Comparison of ENCODE assay signal across 11 mouse cellular contexts in the genomic region with DNA sequence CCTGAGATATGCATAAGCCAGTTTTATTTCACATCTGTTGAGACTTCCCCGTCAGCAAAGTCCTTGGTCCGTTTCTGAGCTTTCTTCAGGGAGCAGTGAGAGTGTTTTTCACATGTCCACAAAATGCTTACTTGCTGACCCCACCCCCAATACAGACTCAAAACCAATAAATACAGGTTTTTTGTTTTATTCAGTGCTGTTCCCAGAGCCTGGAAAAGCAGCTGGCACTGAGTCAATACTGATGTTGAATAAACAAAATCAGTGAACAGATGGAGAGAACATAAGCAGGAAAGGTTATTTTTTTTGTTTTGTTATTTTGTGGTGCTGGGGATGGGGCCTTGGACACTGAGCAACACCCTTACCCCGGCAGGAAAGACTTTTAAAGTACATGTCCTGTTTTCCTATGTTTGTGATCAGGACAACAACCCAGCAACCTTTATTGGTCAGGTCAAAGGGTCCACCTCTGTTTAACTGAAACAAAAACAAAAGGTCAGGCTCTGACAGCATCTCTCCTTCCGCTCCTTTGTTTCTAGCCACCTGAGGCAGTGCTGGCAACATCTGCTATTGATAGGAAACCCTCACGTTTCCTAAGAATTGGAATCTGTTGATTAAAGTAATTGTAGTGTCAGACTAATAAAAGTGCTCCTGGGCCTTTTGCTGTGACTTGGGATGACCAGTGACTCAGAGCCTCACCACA. TPM values are rescaled to one million over a fixed set of nuclear protein-coding genes. Genes with fewer than 3 reads are reported as not detected.
A peak's percentile ranks its signal among the peaks of the same experiment; 100 is the strongest.
DNase-seq lines count a peak whose midpoint lies in the region; ATAC-seq and TF ChIP-seq lines count a peak whose summit lies in the region.
"Had no signal": no experiment of that assay in that cellular context is flagged by ENCODE, and none has a peak within 500 bp of the region (broad histone marks: within the 10 kb centered on the region; RNA-seq: fewer than 3 reads in every experiment).

No protein-coding gene starts in this region.

- no peak overlapping the region for H3K4me2 ChIP-seq in heart, embryonic 12.5 days
- H3K4me2 ChIP-seq in lung, embryonic 14.5 days: no peak overlapping the region
- H3K4me2 ChIP-seq in embryonic facial prominence, embryonic 13.5 days: no peak overlapping the region
- H3K4me2 ChIP-seq: forebrain, embryonic 12.5 days had no signal

- 0 out of 2 replicates have a peak, but pooled peaks cover 2% of the 10 kb centered on the region for H3K9me3 ChIP-seq in heart, embryonic 12.5 days (replicated peaks)
- no peaks in the 10 kb centered on the region for H3K9me3 ChIP-seq in lung, embryonic 14.5 days (ENCODE audit: low read depth, low read length)
- no peaks in the 10 kb centered on the region for H3K9me3 ChIP-seq in embryonic facial prominence, embryonic 13.5 days

- H3K27ac ChIP-seq in heart, embryonic 12.5 days (ENCODE audit: poor library complexity, severe bottlenecking): no peak overlapping the region
- peak overlapping the region; percentile 28; the same call in 1 of the 2 replicates for H3K27ac ChIP-seq in lung, embryonic 14.5 days (ENCODE audit: low read depth)
- H3K27ac ChIP-seq in embryonic facial prominence, embryonic 13.5 days: peak overlapping the region; percentile 60
- peak overlapping the region; percentile 24; the same call in 1 of the 2 replicates for H3K27ac ChIP-seq in small intestine, adult 2 months (ENCODE audit: insufficient read depth, low read depth, low read length)
- H3K27ac ChIP-seq: forebrain, embryonic 12.5 days had no signal

- no peak for TF ChIP-seq CTCF in lung, embryonic 14.5 days (IDR thresholded peaks at IDR 0.05; ENCODE audit: low read depth)
- no peak for TF ChIP-seq CTCF in small intestine, adult 2 months (IDR thresholded peaks at IDR 0.05; ENCODE audit: extremely low read depth, insufficient read length, insufficient replicate concordance, low read depth, low read length)

- ATAC-seq in heart, embryonic 12.5 days (ENCODE audit: insufficient number of reproducible peaks, low FRiP score): no peak
- ATAC-seq in lung, embryonic 14.5 days (ENCODE audit: insufficient read depth): peak; percentile 29; the same call in 1 of the 2 replicates
- ATAC-seq in embryonic facial prominence, embryonic 13.5 days (ENCODE audit: insufficient number of reproducible peaks, insufficient read depth, low FRiP score, low TSS enrichment, low read depth): no peak
- no peak for ATAC-seq in frontal cortex, adult (ENCODE audit: low TSS enrichment)

- no peak overlapping the region for H3K9ac ChIP-seq in heart, embryonic 12.5 days
- no peak overlapping the region for H3K9ac ChIP-seq in lung, embryonic 14.5 days
- H3K9ac ChIP-seq in embryonic facial prominence, embryonic 13.5 days: no peak overlapping the region
- H3K9ac ChIP-seq: forebrain, embryonic 12.5 days had no signal

- no peak overlapping the region for H3K4me3 ChIP-seq in heart, embryonic 12.5 days
- no peak overlapping the region for H3K4me3 ChIP-seq in lung, embryonic 14.5 days (ENCODE audit: low read depth, low read length)
- no peak overlapping the region for H3K4me3 ChIP-seq in embryonic facial prominence, embryonic 13.5 days
- H3K4me3 ChIP-seq in small intestine, adult 2 months (ENCODE audit: low read depth, low read length): no peak overlapping the region
- H3K4me3 ChIP-seq: forebrain, embryonic 12.5 days had no signal

- peaks cover 22% of the 10 kb centered on the region for H3K4me1 ChIP-seq in heart, embryonic 12.5 days (replicated peaks)
- H3K4me1 ChIP-seq in lung, embryonic 14.5 days (ENCODE audit: insufficient read depth): peaks cover 8% of the 10 kb centered on the region; the same call in 1 of the 2 replicates
- H3K4me1 ChIP-seq in embryonic facial prominence, embryonic 13.5 days: peaks cover 24% of the 10 kb centered on the region
- no peaks in the 10 kb centered on the region for H3K4me1 ChIP-seq in small intestine, adult 2 months (ENCODE audit: control insufficient read depth, insufficient read depth, insufficient read length, low read length)

- 47% methylated on average over 5 of the region's 5 CpGs for WGBS in heart, embryonic 12.5 days
- 32% methylated on average over 5 of the region's 5 CpGs for WGBS in lung, embryonic 14.5 days
- WGBS in embryonic facial prominence, embryonic 13.5 days: 19% methylated on average over 5 of the region's 5 CpGs
- 61% methylated on average over 5 of the region's 5 CpGs for WGBS in small intestine, adult 2 months

- no peaks in the 10 kb centered on the region for H3K27me3 ChIP-seq in heart, embryonic 12.5 days (replicated peaks)
- H3K27me3 ChIP-seq in lung, embryonic 14.5 days (ENCODE audit: insufficient read depth, low read length): no peaks in the 10 kb centered on the region
- H3K27me3 ChIP-seq in embryonic facial prominence, embryonic 13.5 days: no peaks in the 10 kb centered on the region
- H3K27me3 ChIP-seq in small intestine, adult 2 months (ENCODE audit: control insufficient read depth, insufficient read depth, low read length): no peaks in the 10 kb centered on the region
- H3K27me3 ChIP-seq: forebrain, embryonic 12.5 days had no signal

- no peak for TF ChIP-seq POLR2A in small intestine, adult 2 months (IDR thresholded peaks at IDR 0.05; ENCODE audit: low read depth, low read length)

- DNase-seq in heart, adult 11 months: peak; percentile 94
- DNase-seq in lung, embryonic 14.5 days: peak; percentile 69
- DNase-seq in lung, postnatal 4 days: no peak
- no peak for DNase-seq in spleen, adult 12 weeks (ENCODE audit: low spot score)
- DNase-seq: cerebellum, adult 18-20 months; midbrain, embryonic 14.5 days had no signal

- H3K36me3 ChIP-seq in heart, embryonic 12.5 days: no peaks in the 10 kb centered on the region; the same call in 1 of the 2 replicates
- H3K36me3 ChIP-seq in lung, embryonic 14.5 days (ENCODE audit: insufficient read depth): no peaks in the 10 kb centered on the region
- H3K36me3 ChIP-seq in embryonic facial prominence, embryonic 13.5 days: no peaks in the 10 kb centered on the region; the same call in 1 of the 2 replicates
- peaks cover 5% of the 10 kb centered on the region; the same call in 1 of the 2 replicates for H3K36me3 ChIP-seq in small intestine, adult 2 months (ENCODE audit: control insufficient read depth, insufficient read depth, low read length)

RNA-seq across cellular contexts. Expression of a gene that starts 6.3 kb away (rescaled TPM):
- 8.1 and 9.1 TPM in 2 replicates for polyA plus RNA-seq in heart, embryonic 12.5 days (2016; fragmentation: Nextera tagmentation; extraction: Ambion mirVana)
- 13.4 and 14.2 TPM in 2 replicates for polyA plus RNA-seq in lung, embryonic 14.5 days (2014; fragmentation: Nextera tagmentation; extraction: Ambion mirVana)
- polyA plus RNA-seq in embryonic facial prominence, embryonic 13.5 days (2015; fragmentation: Nextera tagmentation; extraction: Ambion mirVana): 15.5 and 16.9 TPM in 2 replicates
- 0.33 and 0.91 TPM in 2 replicates for polyA plus RNA-seq in small intestine, adult 2 months (2012; rRNA removed)

Comparison
In these comparisons a context has a peak if more than half of its experiments do, and no peak if none do; other contexts are left out.
1. DNase-seq: peak in heart, adult 11 months (single experiment) and lung, embryonic 14.5 days (single experiment); none in lung, postnatal 4 days (0 of 2) and spleen, adult 12 weeks (single experiment).